Mouse (Mus musculus) heart, embryonic 16.5 days (tissue): ENCODE data around the gene Mfsd4a. TPM values are rescaled to one million over a fixed set of nuclear protein-coding genes. Genes with fewer than 3 reads are reported as not detected.

Experiments used
- ATAC-seq: fragments of 200-750 bp; cut with Nextera tagmentation; replicated peaks from 2 replicates; pipeline ENCODE4 v1.8.0; 2017; ENCODE audit warnings: moderate number of reproducible peaks; ENCODE audit not compliant: insufficient read depth, low FRiP score; ENCODE audit errors: extremely low read depth
- H3K27ac ChIP-seq: fragments of 300-500 bp; sonication (generic); 2 replicates; pipeline ENCODE4 v1.5.1; 2014; ENCODE audit warnings: mild to moderate bottlenecking, low read length, control low read depth, moderate library complexity
- H3K27me3 ChIP-seq: fragments of 300-500 bp; sonication (generic); 2 replicates; pipeline ENCODE4 v1.6.1; 2014; ENCODE audit warnings: low read length, mixed read lengths; ENCODE audit not compliant: control insufficient read depth, insufficient read depth
- H3K36me3 ChIP-seq: fragments of 300-500 bp; sonication (generic); 2 replicates; pipeline ENCODE4 v1.6.1; 2014; ENCODE audit not compliant: control insufficient read depth, insufficient read depth
- H3K4me1 ChIP-seq: fragments of 300-500 bp; sonication (generic); 2 replicates; pipeline ENCODE4 v1.6.1; 2014; ENCODE audit warnings: low read length, mixed read lengths; ENCODE audit not compliant: control insufficient read depth, insufficient read depth
- H3K4me2 ChIP-seq: fragments of 300-500 bp; sonication (generic); 2 replicates; pipeline ENCODE4 v1.6.1; 2014; ENCODE audit warnings: low read depth, mild to moderate bottlenecking, control low read depth, low read length
- H3K4me3 ChIP-seq: fragments of 300-500 bp; sonication (generic); 2 replicates; pipeline ENCODE4 v1.5.1; 2014; ENCODE audit warnings: mild to moderate bottlenecking, control low read depth, low read length
- H3K9ac ChIP-seq: fragments of 300-500 bp; sonication (generic); 2 replicates; pipeline ENCODE4 v1.6.1; 2014; ENCODE audit warnings: low read length, control low read depth
- H3K9me3 ChIP-seq: fragments of 300-500 bp; sonication (generic); replicated peaks from 2 replicates; pipeline ENCODE4 v1.6.1; 2016; ENCODE audit warnings: low read length; ENCODE audit not compliant: control insufficient read depth
- WGBS: fragments of 180-500 bp; shearing (Covaris S2); extraction: QIAGEN DNeasy Blood & Tissue Kit; methylation state at CpG from one replicate; pipeline ENCODE4 v1.1.7; 2014; 5-methylcytosine and 5-hydroxymethylcytosine counted together
- polyA plus RNA-seq: library from polyadenylated mRNA; unstranded; fragments of >200 nt; fragmentation: Nextera tagmentation; extraction: Ambion mirVana; gene quantifications from 2 replicates; pipeline ENCODE4 v1.2.1, GENCODE M21; 2015

Mfsd4a gene
- polyA plus RNA-seq, 1 experiment from 2014 or later, result 8.5 TPM

DNA sequence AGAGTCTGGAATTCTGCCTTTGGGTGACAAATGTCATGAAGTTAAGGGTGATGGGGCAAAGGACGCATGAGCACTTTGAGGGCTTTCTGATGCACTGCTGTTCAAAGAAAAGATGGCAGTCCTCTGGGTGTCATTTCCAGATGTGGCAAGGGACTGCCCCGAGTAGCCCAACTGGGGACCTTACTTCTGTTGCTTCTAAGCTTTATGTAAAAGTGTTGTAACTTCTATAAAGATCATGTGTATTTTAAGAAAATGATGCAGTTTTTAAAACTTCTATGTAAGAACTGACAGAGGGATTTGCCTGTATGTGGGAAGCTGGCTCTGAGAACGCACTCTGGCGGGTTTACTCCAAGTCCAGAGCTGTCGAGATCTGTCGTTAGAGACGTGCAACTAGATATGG lies 35.7 kb downstream of the Mfsd4a start:
- 73% methylated on average over 7 of the region's 7 CpGs for WGBS
- H3K4me3 ChIP-seq, result no peak overlapping the region
- H3K36me3 ChIP-seq, result peaks cover 11% of the 10 kb centered on the region
- H3K4me1 ChIP-seq, result no peaks in the 10 kb centered on the region
- no peak for ATAC-seq
- H3K9ac ChIP-seq, result no peak overlapping the region
- H3K4me2 ChIP-seq, result no peak overlapping the region
- no peaks in the 10 kb centered on the region for H3K9me3 ChIP-seq
- H3K27ac ChIP-seq, result no peak overlapping the region
- no peaks in the 10 kb centered on the region for H3K27me3 ChIP-seq

DNA sequence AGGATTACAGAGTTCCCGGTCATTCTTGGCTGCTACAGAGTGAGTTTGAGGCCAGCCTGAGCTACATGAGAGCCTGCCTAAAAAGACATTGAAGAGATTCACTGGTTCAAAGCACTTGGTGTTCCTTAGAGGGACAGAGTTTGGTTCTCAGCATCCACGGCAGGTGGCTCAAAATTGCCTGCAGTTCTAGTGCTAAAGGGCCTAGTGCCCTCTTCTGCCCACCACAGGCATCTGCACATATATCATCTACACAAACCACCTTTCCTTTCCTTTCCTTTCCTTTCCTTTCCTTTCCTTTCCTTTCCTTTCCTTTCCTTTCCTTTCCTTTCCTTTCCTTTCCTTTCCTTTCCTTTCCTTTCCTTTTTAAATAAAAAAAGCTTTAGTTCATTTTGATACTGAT lies 37.3 kb downstream of the Mfsd4a start:
- 76% methylated on average over 2 of the region's 2 CpGs for WGBS
- H3K9ac ChIP-seq, result no peak overlapping the region
- H3K4me2 ChIP-seq, result no peak overlapping the region
- no peaks in the 10 kb centered on the region for H3K4me1 ChIP-seq
- H3K9me3 ChIP-seq, result no peaks in the 10 kb centered on the region
- H3K27ac ChIP-seq, result no peak overlapping the region
- no peak for ATAC-seq
- H3K36me3 ChIP-seq, result peaks cover 16% of the 10 kb centered on the region
- no peaks in the 10 kb centered on the region for H3K27me3 ChIP-seq
- no peak overlapping the region for H3K4me3 ChIP-seq

DNA sequence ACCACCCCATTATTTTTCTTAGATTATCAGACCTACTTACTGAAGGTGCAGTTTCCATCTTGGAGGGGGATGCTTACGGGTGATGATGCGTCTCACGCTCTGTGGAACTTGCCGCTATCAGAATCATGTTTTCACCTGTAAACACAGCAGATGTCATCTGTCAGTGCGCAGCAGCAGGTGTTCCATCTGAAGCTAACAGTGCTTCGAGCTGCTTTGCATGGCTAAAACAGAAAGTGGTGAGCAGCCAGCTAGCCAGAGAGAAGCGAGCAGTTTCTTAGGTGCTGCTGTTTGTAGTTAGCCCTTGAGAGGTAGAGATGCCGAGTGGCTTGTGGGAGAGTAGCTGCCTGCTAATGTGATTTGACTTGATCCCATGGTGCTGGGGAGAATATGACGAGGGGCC lies 39.4 kb downstream of the Mfsd4a start:
- no peak for ATAC-seq
- Histone ChIP-seq H3K4me3 (no peak overlapping the region), H3K9ac (no peak overlapping the region), H3K27ac (no peak overlapping the region), H3K36me3 (peaks cover 30% of the 10 kb centered on the region), H3K4me2 (no peak overlapping the region), H3K27me3 (no peaks in the 10 kb centered on the region), H3K9me3 (no peaks in the 10 kb centered on the region), H3K4me1 (peaks cover 3% of the 10 kb centered on the region)
- 89% methylated on average over 9 of the region's 9 CpGs for WGBS

DNA sequence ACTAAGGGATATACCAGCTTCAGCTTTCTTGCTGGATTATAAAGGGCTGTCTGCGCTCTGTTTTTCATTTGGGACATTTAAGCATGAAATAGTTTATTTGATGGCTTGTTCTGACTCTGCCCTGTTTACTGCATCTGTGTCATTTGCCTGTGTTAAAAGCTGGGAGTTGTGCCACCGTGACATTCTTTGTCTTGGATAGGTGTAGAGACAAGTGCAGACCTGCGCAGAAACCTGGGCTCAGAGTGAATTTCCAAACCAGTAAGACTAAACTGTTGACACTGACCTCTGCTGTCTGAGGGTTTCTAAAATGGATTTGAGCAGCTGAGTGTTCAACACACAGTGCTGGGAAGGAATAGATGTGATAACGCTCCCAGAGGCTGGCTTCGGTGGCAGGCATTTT lies 39.9 kb downstream of the Mfsd4a start:
- ATAC-seq, result no peak
- peaks cover 3% of the 10 kb centered on the region for H3K4me1 ChIP-seq
- H3K4me3 ChIP-seq, result no peak overlapping the region
- H3K27ac ChIP-seq, result no peak overlapping the region
- no peaks in the 10 kb centered on the region for H3K9me3 ChIP-seq
- H3K36me3 ChIP-seq, result peaks cover 34% of the 10 kb centered on the region
- H3K27me3 ChIP-seq, result no peaks in the 10 kb centered on the region
- WGBS, result 81% methylated on average over 5 of the region's 5 CpGs
- no peak overlapping the region for H3K4me2 ChIP-seq
- H3K9ac ChIP-seq, result no peak overlapping the region

DNA sequence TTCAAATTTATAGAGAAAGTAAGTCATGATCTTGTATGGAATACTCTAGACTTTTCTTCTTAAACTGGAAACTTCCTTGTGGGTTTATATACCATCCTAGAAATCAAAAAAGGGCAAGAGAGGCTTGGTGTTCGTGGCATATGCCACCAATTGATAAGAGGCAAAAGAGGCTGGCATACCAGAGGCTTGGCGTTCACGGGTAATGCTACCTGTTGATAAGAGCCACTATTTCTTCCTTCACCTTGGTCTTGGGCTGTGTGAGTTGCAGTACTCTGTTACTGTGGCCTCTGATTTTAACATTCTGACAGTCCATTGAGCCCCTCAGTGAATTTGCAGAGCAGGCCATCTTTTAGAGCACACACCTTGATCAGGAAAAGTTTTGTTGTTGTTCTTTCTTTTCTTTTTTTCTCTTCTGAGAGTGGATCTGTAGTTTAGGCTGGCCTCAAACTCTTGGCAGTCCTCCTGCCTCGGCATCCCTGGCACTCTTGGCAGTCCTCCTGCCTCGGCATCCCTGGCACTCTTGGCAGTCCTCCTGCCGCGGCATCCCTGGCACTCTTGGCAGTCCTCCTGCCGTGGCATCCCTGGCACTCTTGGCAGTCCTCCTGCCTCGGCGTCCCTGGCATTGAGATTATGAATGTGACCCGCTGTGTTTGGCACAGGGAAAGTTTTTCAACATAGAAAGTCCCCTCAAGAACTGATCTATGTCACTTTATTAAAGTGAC lies 40.8 kb downstream of the Mfsd4a start:
- no peak for ATAC-seq
- no peak overlapping the region for H3K9ac ChIP-seq
- WGBS, result 76% methylated on average over 11 of the region's 11 CpGs

DNA sequence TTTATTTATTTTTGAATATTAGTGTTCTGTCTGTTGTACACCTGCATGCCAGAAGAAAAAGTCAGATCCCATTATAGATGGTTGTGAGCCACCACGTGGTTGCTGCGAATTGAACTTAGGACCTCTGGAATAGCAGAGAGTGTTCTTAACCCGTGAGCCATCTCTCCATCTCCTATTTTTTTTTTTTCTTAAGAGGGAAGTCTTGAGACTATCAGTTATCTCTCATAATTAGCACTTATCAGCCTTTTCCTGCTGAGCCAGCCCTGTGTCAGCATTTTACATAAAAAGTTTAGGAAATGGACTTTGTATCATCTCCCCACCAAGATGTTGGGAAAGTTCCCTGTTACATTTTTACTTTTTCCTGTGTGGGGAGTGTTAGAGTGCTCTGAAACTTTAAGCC lies 45.8 kb downstream of the Mfsd4a start:
- ATAC-seq, result no peak
- Histone ChIP-seq H3K36me3 (peaks cover 63% of the 10 kb centered on the region), H3K9ac (no peak overlapping the region), H3K27me3 (no peaks in the 10 kb centered on the region), H3K4me1 (peaks cover 3% of the 10 kb centered on the region), H3K4me2 (no peak overlapping the region), H3K9me3 (no peaks in the 10 kb centered on the region), H3K4me3 (no peak overlapping the region), H3K27ac (no peak overlapping the region)
- 76% methylated on average over 3 of the region's 3 CpGs for WGBS

More for the DNA sequence above, 40.8 kb downstream of the Mfsd4a start:
- H3K27ac ChIP-seq, result no peak overlapping the region
- H3K27me3 ChIP-seq, result no peaks in the 10 kb centered on the region
- H3K4me2 ChIP-seq, result no peak overlapping the region
- peaks cover 3% of the 10 kb centered on the region for H3K4me1 ChIP-seq
- no peak overlapping the region for H3K4me3 ChIP-seq
- H3K9me3 ChIP-seq, result no peaks in the 10 kb centered on the region
- H3K36me3 ChIP-seq, result peaks cover 40% of the 10 kb centered on the region

DNA sequence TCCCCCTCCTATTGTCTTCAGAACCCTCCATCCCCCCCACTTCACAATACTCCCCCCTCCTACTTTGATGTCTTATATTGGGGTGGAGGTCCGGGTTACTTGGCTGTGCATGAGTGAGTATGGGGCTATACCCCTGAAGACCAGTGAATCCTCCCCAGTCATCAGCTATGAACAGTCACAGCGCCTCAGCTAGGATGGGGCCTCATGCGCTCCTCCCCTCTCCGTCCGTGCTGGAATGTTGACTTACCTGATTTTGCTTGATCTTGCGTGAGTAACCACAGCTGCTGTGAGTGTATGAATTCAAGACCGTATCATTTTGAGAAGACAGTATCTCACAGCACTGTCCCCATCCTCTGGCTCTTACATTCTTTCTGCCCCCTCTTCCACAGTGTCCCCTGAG lies 48.0 kb downstream of the Mfsd4a start:
- Histone ChIP-seq H3K9ac (no peak overlapping the region), H3K9me3 (no peaks in the 10 kb centered on the region), H3K4me1 (peaks cover under 1% of the 10 kb centered on the region), H3K4me2 (no peak overlapping the region), H3K27ac (no peak overlapping the region), H3K4me3 (no peak overlapping the region), H3K27me3 (no peaks in the 10 kb centered on the region), H3K36me3 (peaks cover 64% of the 10 kb centered on the region)
- no peak for ATAC-seq
- 92% methylated on average over 7 of the region's 7 CpGs for WGBS

DNA sequence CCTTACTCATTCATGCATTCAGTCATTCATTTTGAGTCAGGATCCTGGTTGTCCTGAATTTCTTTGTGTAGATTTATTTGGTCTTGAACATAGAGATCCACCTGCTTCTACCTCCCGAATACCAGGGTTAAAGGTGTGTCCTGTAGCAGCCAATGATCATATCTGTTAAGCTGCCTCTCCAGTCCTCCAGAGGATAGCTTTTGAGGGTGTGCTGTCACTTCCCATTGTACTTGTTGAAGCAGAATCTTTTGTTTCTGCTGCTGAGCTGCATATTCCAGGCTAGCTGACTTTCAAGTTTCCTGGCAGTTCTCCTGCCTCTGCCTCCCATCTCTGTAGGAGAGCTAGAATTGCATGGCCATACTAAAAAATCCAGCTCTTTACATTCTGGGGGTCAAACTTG lies 51.2 kb downstream of the Mfsd4a start:
- Histone ChIP-seq H3K4me2 (no peak overlapping the region), H3K9ac (no peak overlapping the region), H3K4me1 (peaks cover 3% of the 10 kb centered on the region; the same call in 1 of the 2 replicates), H3K9me3 (no peaks in the 10 kb centered on the region), H3K27ac (no peak overlapping the region), H3K27me3 (no peaks in the 10 kb centered on the region), H3K4me3 (no peak overlapping the region), H3K36me3 (peaks cover 46% of the 10 kb centered on the region)
- WGBS, result 84% methylated on average over 1 of the region's 1 CpGs
- ATAC-seq, result no peak

DNA sequence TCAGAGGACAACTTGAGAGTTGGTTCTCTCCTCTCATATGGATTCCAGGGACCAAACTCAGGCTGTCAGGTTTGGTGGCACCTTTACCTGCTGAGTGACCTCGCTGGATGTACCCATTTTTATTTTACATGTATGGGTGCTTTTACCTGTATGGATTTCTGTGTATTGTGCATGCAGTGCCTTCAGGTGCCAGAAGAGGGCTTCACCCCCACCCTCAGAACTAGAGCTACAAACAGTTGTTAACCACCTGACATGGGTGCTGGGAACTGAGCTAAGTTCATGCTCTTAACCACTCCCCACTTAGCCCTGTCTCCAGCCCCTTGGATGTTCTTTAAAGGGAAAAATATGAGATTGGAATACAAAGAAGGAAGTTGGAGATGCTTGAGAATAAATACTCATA lies 53.1 kb downstream of the Mfsd4a start:
- Histone ChIP-seq H3K4me1 (peaks cover 6% of the 10 kb centered on the region; the same call in 1 of the 2 replicates), H3K27me3 (no peaks in the 10 kb centered on the region), H3K36me3 (peaks cover 36% of the 10 kb centered on the region), H3K4me3 (no peak overlapping the region), H3K9me3 (no peaks in the 10 kb centered on the region), H3K27ac (no peak overlapping the region), H3K9ac (no peak overlapping the region), H3K4me2 (no peak overlapping the region)
- 94% methylated on average over 1 of the region's 1 CpGs for WGBS
- ATAC-seq, result no peak
